Mouse (Mus musculus): Measurements from ENCODE around the gene Mvk. TPM values are rescaled to one million over a fixed set of nuclear protein-coding genes. Genes with fewer than 3 reads are reported as not detected.

The Mvk gene
- polyA plus RNA-seq, 1 experiment from 2014 or later = 76.9 TPM

- WGBS = 97% methylated on average over 8 of the region's 8 CpGs
- Histone ChIP-seq H3K9ac (no peak overlapping the region), H3K4me3 (replicated peaks; ENCODE audit: low read length) (no peak overlapping the region), H3K9me3 (ENCODE audit: control insufficient read depth, low read length) (no peaks in the 10 kb centered on the region), H3K4me1 (replicated peaks; ENCODE audit: control insufficient read depth, insufficient read depth, low read length) (no peaks in the 10 kb centered on the region), H3K4me2 (replicated peaks) (no peak overlapping the region), H3K36me3 (replicated peaks; ENCODE audit: control insufficient read depth, insufficient read depth) (no peaks in the 10 kb centered on the region), H3K27ac (no peak overlapping the region), H3K27me3 (ENCODE audit: control insufficient read depth, insufficient read depth, low read length) (no peaks in the 10 kb centered on the region)
- DNase-seq (ENCODE audit: low spot score) (no peak), ATAC-seq (ENCODE audit: low FRiP score) (no peak)
Observed at GRCm38 (mm10) chr5:114490241-114490640, 46.2 kb downstream of the Mvk start.

- H3K4me1 ChIP-seq (replicated peaks; ENCODE audit: control insufficient read depth, insufficient read depth, low read length) = no peaks in the 10 kb centered on the region
- no peak overlapping the region for H3K4me3 ChIP-seq (replicated peaks; ENCODE audit: low read length)
- ATAC-seq (ENCODE audit: low FRiP score) (no peak), DNase-seq (ENCODE audit: low spot score) (no peak)
- no peaks in the 10 kb centered on the region for H3K9me3 ChIP-seq (ENCODE audit: control insufficient read depth, low read length)
- no peak overlapping the region for H3K4me2 ChIP-seq (replicated peaks)
- no peaks in the 10 kb centered on the region for H3K27me3 ChIP-seq (ENCODE audit: control insufficient read depth, insufficient read depth, low read length)
- no peak overlapping the region for H3K27ac ChIP-seq
- no peaks in the 10 kb centered on the region for H3K36me3 ChIP-seq (replicated peaks; ENCODE audit: control insufficient read depth, insufficient read depth)
- no peak overlapping the region for H3K9ac ChIP-seq
- WGBS = 26% methylated on average over 1 of the region's 1 CpGs
Observed at GRCm38 (mm10) chr5:114494761-114495160, 50.7 kb downstream of the Mvk start.

- 79% methylated on average over 9 of the region's 9 CpGs for WGBS
- Histone ChIP-seq H3K4me2 (replicated peaks) (no peak overlapping the region), H3K27ac (no peak overlapping the region), H3K9me3 (ENCODE audit: control insufficient read depth, low read length) (no peaks in the 10 kb centered on the region), H3K4me3 (replicated peaks; ENCODE audit: low read length) (no peak overlapping the region), H3K27me3 (ENCODE audit: control insufficient read depth, insufficient read depth, low read length) (no peaks in the 10 kb centered on the region), H3K4me1 (replicated peaks; ENCODE audit: control insufficient read depth, insufficient read depth, low read length) (no peaks in the 10 kb centered on the region), H3K36me3 (replicated peaks; ENCODE audit: control insufficient read depth, insufficient read depth) (no peaks in the 10 kb centered on the region), H3K9ac (no peak overlapping the region)
- DNase-seq (ENCODE audit: low spot score) = no peak
- ATAC-seq (ENCODE audit: low FRiP score) = no peak
Observed at GRCm38 (mm10) chr5:114501252-114501651, 57.2 kb downstream of the Mvk start.

- ATAC-seq (ENCODE audit: low FRiP score) = no peak
- 0 out of 2 replicates have a peak, but pooled peaks cover 8% of the 10 kb centered on the region for H3K4me1 ChIP-seq (replicated peaks; ENCODE audit: control insufficient read depth, insufficient read depth, low read length)
- no peak overlapping the region for H3K27ac ChIP-seq
- no peaks in the 10 kb centered on the region for H3K27me3 ChIP-seq (ENCODE audit: control insufficient read depth, insufficient read depth, low read length)
- no peaks in the 10 kb centered on the region for H3K9me3 ChIP-seq (ENCODE audit: control insufficient read depth, low read length)
- DNase-seq (ENCODE audit: low spot score) = no peak
- WGBS = 79% methylated on average over 6 of the region's 6 CpGs
- no peak overlapping the region for H3K4me3 ChIP-seq (replicated peaks; ENCODE audit: low read length)
- H3K36me3 ChIP-seq (replicated peaks; ENCODE audit: control insufficient read depth, insufficient read depth) = no peaks in the 10 kb centered on the region
- no peak overlapping the region for H3K9ac ChIP-seq
- H3K4me2 ChIP-seq (replicated peaks) = no peak overlapping the region
Observed at GRCm38 (mm10) chr5:114504826-114505225, 60.8 kb downstream of the Mvk start.

GRCm38 (mm10) chr5:114505260-114506085, 61.4 kb downstream of the Mvk start:
- H3K9ac ChIP-seq = no peak overlapping the region
- DNase-seq (ENCODE audit: low spot score) = no peak
- no peaks in the 10 kb centered on the region for H3K9me3 ChIP-seq (ENCODE audit: control insufficient read depth, low read length)
- no peaks in the 10 kb centered on the region for H3K36me3 ChIP-seq (replicated peaks; ENCODE audit: control insufficient read depth, insufficient read depth)
- no peak overlapping the region for H3K4me2 ChIP-seq (replicated peaks)
- no peak for ATAC-seq (ENCODE audit: low FRiP score)
- H3K4me3 ChIP-seq (replicated peaks; ENCODE audit: low read length) = no peak overlapping the region
- WGBS = 77% methylated on average over 14 of the region's 14 CpGs
- H3K4me1 ChIP-seq (replicated peaks; ENCODE audit: control insufficient read depth, insufficient read depth, low read length) = 0 out of 2 replicates have a peak, but pooled peaks cover 8% of the 10 kb centered on the region
- H3K27ac ChIP-seq = no peak overlapping the region
- no peaks in the 10 kb centered on the region for H3K27me3 ChIP-seq (ENCODE audit: control insufficient read depth, insufficient read depth, low read length)

GRCm38 (mm10) chr5:114507394-114507793, 63.3 kb downstream of the Mvk start:
- DNase-seq (ENCODE audit: low spot score) (peak; percentile 32), ATAC-seq (ENCODE audit: low FRiP score) (no peak)
- 44% methylated on average over 12 of the region's 12 CpGs for WGBS
- H3K4me3 ChIP-seq (replicated peaks; ENCODE audit: low read length) = no peak overlapping the region
- H3K36me3 ChIP-seq (replicated peaks; ENCODE audit: control insufficient read depth, insufficient read depth) = no peaks in the 10 kb centered on the region
- no peak overlapping the region for H3K27ac ChIP-seq
- H3K4me1 ChIP-seq (replicated peaks; ENCODE audit: control insufficient read depth, insufficient read depth, low read length) = peaks cover 8% of the 10 kb centered on the region; the same call in 1 of the 2 replicates
- H3K9me3 ChIP-seq (ENCODE audit: control insufficient read depth, low read length) = no peaks in the 10 kb centered on the region
- no peaks in the 10 kb centered on the region for H3K27me3 ChIP-seq (ENCODE audit: control insufficient read depth, insufficient read depth, low read length)
- H3K9ac ChIP-seq = no peak overlapping the region
- H3K4me2 ChIP-seq (replicated peaks) = no peak overlapping the region

GRCm38 (mm10) chr5:114507964-114508363, 63.9 kb downstream of the Mvk start:
- DNase-seq (ENCODE audit: low spot score) (no peak), ATAC-seq (ENCODE audit: low FRiP score) (no peak)
- 59% methylated on average over 4 of the region's 4 CpGs for WGBS
- Histone ChIP-seq H3K36me3 (replicated peaks; ENCODE audit: control insufficient read depth, insufficient read depth) (no peaks in the 10 kb centered on the region), H3K27ac (no peak overlapping the region), H3K9me3 (ENCODE audit: control insufficient read depth, low read length) (no peaks in the 10 kb centered on the region), H3K27me3 (ENCODE audit: control insufficient read depth, insufficient read depth, low read length) (no peaks in the 10 kb centered on the region), H3K4me1 (replicated peaks; ENCODE audit: control insufficient read depth, insufficient read depth, low read length) (peaks cover 8% of the 10 kb centered on the region; the same call in 1 of the 2 replicates), H3K9ac (no peak overlapping the region), H3K4me2 (replicated peaks) (no peak overlapping the region), H3K4me3 (replicated peaks; ENCODE audit: low read length) (no peak overlapping the region)

GRCm38 (mm10) chr5:114509461-114509860, 65.4 kb downstream of the Mvk start:
- Histone ChIP-seq H3K27ac (no peak overlapping the region), H3K4me1 (replicated peaks; ENCODE audit: control insufficient read depth, insufficient read depth, low read length) (peaks cover 17% of the 10 kb centered on the region; the same call in 1 of the 2 replicates), H3K4me2 (replicated peaks) (no peak overlapping the region), H3K9me3 (ENCODE audit: control insufficient read depth, low read length) (no peaks in the 10 kb centered on the region), H3K9ac (no peak overlapping the region), H3K36me3 (replicated peaks; ENCODE audit: control insufficient read depth, insufficient read depth) (no peaks in the 10 kb centered on the region), H3K4me3 (replicated peaks; ENCODE audit: low read length) (no peak overlapping the region), H3K27me3 (ENCODE audit: control insufficient read depth, insufficient read depth, low read length) (no peaks in the 10 kb centered on the region)
- DNase-seq (ENCODE audit: low spot score) (no peak), ATAC-seq (ENCODE audit: low FRiP score) (no peak)
- 53% methylated on average over 7 of the region's 7 CpGs for WGBS

All from hindbrain, embryonic 14.5 days (tissue).